Mouse (Mus musculus) liver, postnatal 0 days (tissue): ENCODE results near the gene Nup43.

Source experiments
- CTCF ChIP-seq: sonication (generic); IDR thresholded peaks from 2 replicates; pipeline ENCODE4 v1.5.1; 2016; ENCODE audit warnings: antibody characterized with exemption, low read depth
- EP300 ChIP-seq: IDR thresholded peaks from 2 replicates; pipeline ENCODE4 v1.6.1; 2016; ENCODE audit warnings: antibody characterized with exemption, low read depth, mild to moderate bottlenecking

- TF ChIP-seq CTCF (no peak), EP300 (no peak)
Observed at GRCm38 (mm10) chr10:7640366-7640765, 26.9 kb upstream of the Nup43 start.
